Mouse (Mus musculus) C2C12 (cell line): ENCODE data around the gene Tbcel.

Source experiments
- CEBPB ChIP-seq: IDR thresholded peaks from one replicate; pipeline ENCODE4 v1.6.1; 2011; ENCODE audit warnings: low read depth, mild to moderate bottlenecking, control low read depth, moderate library complexity
- CTCF ChIP-seq: IDR thresholded peaks from one replicate; pipeline ENCODE4 v1.5.1; 2011; ENCODE audit not compliant: control insufficient read depth, insufficient read depth, insufficient read length
- FOSL1 ChIP-seq: IDR thresholded peaks from one replicate; pipeline ENCODE4 v1.8.0; 2011; ENCODE audit warnings: mild to moderate bottlenecking, low read length; ENCODE audit not compliant: poor library complexity, insufficient read depth, severe bottlenecking
- MAX ChIP-seq: IDR thresholded peaks from one replicate; pipeline ENCODE4 v1.6.1; 2011; ENCODE audit warnings: mild to moderate bottlenecking, control low read depth
- MYOD1 ChIP-seq: IDR thresholded peaks from one replicate; pipeline ENCODE4 v1.6.1; 2011; ENCODE audit warnings: low read depth; ENCODE audit not compliant: control insufficient read depth, insufficient read length
- MYOG ChIP-seq: IDR thresholded peaks from one replicate; pipeline ENCODE4 v1.6.1; 2011; ENCODE audit not compliant: control insufficient read depth, insufficient read length; ENCODE audit errors: extremely low read depth
- USF1 ChIP-seq: IDR thresholded peaks from one replicate; pipeline ENCODE4 v1.6.1; 2011; ENCODE audit warnings: low read depth, mild to moderate bottlenecking, control low read depth, moderate library complexity

DNA sequence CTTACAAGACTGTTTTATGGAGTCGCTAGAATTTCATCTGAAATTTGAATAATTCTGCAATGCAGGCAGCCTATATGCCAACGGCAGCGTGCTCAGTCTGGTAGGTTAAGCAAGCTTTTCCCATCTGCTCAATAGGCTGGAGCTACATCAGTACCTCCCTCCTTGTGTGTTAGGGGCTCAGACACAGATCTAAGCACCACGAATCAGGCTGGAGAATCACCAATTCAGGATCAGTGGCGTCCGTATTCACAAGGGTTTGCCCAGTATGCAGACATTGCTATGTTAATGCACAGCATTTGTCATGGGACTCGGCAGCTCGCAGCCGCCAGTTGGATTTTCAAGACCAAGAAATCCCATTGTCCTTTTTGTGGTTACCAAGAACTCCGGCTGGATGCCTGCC, 36.9 kb upstream of the Tbcel start:
- no peak for TF ChIP-seq MYOG
- no peak for TF ChIP-seq CTCF
- no peak for TF ChIP-seq MAX
- no peak for TF ChIP-seq MYOD1
- no peak for TF ChIP-seq FOSL1
- no peak for TF ChIP-seq USF1
- TF ChIP-seq CEBPB: no peak
